Mouse (Mus musculus) v-Abl transformed pro-B cells (cell line): ENCODE results near the gene Phf21a.

Source experiments
- in situ Hi-C, 2 experiments: fragments of 400-800 bp; cut with MboI; formaldehyde crosslinking; loops; one replicate each; pipeline ENCODE4 v1.15.1; 2025; ENCODE audit not compliant: unreplicated experiment in 2 of 2

Gene Phf21a

DNA sequence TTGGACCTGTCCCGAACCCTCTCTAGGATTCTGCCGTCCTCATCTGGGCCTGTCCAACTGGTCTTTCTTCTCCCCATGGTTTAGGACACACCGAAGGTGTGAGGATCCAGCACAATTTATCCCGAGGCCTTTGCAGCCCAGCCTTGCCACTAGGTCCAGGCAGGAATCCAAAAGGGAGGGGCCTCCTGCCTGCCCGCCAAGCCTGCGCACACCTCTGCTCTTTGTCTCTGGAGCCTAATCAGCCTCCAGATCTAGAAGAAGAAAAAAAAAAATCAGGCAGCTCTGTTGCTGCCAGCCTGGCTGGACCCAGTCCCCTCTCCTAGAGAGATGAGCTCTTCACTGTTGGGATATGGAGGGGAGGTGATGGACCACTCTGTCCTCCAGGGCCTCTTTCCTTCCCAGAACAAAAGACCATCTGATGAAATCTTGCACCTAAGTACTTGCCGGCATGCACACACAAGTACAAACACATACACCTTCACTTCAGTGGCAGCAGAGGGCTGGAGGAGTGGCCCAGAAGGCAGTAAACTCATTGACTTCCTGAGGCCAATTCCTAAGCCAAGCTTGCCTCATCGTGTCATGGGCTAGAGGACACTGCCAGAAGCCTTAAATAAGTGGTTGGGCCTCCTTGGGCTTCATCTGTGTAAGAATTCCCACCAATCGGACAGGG lies 280.0 kb downstream of the Phf21a start:
- in situ Hi-C loops = loop anchor here in 1 of 2 experiments (10.0 kb wide), 1 partner anchor 112 kb away; no protein-coding TSS in a partner anchor

DNA sequence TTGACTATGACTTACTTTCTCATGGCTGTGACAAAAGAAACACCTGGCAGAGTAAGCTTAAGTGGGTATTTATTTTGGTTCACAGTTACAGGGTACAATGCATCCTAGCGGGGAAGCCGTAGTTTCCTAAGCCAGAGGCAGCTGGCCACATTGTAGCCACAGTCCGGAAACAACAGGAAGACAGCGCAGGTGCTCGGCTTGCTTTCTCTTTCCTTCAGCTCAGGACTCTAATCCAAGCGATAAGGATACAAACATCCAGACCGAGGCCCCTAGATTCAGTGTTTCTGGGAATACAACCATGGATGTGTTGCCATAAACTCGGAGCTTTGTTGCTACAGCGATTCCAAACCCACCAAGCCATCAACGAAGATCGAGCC lies 280.5 kb downstream of the Phf21a start:
- in situ Hi-C loops = loop anchor here in 1 of 2 experiments (10.0 kb wide), 1 partner anchor 111 kb away; no protein-coding TSS in a partner anchor

DNA sequence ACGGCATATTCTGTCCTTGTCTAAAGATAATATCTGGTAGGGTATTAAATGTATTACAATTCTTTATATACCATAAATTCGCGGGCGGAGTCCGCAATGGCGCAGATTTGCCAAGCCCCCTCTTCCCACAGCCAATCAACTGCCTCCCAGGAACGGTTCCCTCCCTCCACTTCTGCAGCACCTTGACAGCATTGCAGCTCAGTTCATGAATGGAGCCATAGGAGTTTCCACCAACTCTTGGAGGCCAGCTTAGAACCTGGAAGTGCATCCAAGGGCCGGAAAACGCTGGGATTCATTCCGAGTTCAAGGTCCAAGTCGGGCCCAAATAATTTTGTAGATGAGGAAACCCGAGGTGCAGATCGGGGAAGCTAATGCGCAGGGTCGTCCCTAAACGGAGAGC lies 281.6 kb downstream of the Phf21a start, which contains the start of the genes Pex16 and Large2:
Gene Pex16 (plus strand): TSS at position 163 of the 400 bp plus-strand sequence.
Gene Large2 (minus strand): TSS at position 356 of the 400 bp plus-strand sequence.
- in situ Hi-C loops = loop anchor here in 1 of 2 experiments (10.0 kb wide), 1 partner anchor 110 kb away; no protein-coding TSS in a partner anchor

DNA sequence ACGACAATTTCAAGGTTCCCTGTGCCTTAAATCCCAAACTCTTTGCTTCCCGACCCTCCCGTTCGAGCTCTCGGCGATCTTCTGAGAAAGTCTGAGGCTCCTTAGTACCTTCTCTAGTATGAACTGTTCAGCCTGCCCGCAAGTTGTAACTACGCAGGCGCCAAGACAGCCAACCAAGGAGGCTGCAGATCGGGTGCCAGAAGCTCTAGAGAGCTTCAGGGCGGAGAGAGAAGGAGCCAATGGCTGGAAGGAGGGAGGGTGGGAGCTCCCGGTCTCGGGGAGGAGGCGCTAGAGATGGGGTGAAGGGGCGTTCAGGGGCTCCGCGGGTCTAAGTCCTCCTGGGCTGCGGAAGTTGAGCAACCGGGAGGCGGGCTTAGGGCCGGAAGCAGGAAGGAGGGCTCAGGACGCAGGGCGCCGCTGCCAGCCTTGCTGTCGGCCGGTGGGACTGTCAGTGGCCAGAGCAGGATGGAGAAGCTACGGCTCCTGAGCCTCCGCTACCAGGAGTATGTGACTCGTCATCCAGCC lies 282.2 kb downstream of the Phf21a start:
- in situ Hi-C loops = loop anchor here in 1 of 2 experiments (10.0 kb wide), 1 partner anchor 110 kb away; no protein-coding TSS in a partner anchor

DNA sequence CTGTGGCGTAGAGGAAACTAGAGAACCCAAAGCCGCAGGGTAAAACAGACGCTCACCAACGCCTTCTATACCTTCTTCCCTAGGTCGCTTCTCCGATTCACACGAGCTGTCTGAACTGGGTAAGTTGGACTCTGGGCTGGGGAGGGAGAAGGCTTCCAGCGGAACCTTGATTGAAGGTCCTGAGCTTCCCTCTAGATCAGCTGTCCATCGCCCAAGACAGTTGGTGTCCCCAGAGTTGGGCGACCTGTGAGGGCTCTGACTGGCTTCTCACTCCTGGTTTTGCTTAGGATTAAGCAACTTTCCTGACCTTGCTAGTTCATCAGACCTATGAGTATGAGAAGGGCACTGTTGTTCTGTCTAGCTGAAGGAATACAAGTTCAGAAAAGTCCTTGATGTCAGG lies 282.9 kb downstream of the Phf21a start:
- in situ Hi-C loops = loop anchor here in 1 of 2 experiments (10.0 kb wide), 1 partner anchor 109 kb away; no protein-coding TSS in a partner anchor

DNA sequence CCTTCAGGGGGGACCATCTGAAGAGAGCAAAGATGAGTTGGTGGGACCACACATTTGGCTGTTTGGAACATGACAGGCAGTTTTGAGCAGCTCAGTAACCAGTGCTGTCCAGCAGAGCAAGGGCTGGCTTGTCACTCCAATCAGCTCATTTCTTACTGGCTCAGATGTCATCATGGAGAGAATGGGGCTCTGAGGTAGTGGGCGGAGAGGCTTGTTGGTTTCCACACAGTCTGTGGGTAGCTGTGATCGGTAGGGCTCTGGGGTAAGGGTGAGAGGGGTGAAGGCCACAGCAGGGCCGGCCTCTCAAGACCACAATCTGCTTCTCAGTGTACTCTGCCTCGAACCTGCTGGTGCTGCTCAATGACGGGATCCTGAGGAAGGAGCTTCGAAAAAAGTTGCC lies 283.4 kb downstream of the Phf21a start:
- in situ Hi-C loops = loop anchor here in 1 of 2 experiments (10.0 kb wide), 1 partner anchor 109 kb away; no protein-coding TSS in a partner anchor

DNA sequence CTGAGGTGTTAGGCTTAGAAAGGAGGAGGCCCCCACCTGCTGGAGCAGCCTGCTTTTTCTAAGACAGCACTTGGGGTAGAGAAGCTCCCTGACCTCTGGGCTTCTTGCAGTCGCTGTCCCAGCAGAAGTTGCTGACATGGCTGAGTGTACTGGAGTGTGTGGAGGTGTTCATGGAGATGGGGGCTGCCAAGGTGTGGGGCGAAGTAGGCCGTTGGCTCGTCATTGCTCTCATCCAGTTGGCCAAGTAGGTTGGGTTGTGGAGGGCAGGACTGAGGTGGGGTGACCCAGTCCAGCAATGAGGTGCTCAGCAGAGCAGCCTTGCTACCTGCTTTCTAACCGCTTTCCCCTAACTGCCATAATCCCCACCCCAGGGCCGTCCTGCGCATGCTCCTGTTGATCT lies 284.4 kb downstream of the Phf21a start:
- in situ Hi-C loops = loop anchor here in 1 of 2 experiments (10.0 kb wide), 1 partner anchor 107 kb away; no protein-coding TSS in a partner anchor

DNA sequence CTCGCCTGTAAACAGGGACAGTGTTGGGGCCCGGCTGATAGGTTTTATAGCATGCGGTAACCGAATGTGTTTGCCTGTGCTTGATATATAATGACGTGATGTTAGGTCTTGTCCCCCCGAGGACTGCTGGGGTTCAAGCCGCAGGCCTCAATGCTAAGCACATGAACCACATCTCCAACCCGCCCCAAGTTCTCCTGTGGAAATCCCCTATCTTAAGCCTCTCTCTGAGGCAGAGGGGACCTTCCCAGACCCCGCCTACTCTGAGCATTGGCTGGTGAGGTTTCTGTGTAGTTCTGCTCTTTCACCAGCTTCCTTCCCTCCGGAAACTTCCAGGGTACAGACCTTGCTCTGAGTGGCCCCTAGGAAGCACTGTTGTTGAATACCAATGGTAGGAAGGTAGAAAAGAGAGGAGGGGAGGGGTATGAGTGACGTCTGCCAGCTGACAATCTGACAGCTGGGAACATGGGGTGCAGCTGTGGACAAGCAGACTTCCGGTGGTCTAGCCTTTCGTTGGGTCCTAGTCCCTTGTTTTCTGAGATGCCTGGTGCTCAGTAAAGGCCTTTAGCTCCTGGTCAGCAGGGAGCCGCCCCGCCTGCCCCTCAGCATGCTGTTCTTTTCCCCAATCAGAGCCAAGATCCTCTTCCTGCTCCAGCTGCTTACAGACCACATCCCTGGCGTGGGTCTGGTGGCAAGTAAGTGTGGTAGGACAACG lies 287.0 kb downstream of the Phf21a start:
- in situ Hi-C loops = loop anchor here in 1 of 2 experiments (10.0 kb wide), 1 partner anchor 105 kb away; no protein-coding TSS in a partner anchor

DNA sequence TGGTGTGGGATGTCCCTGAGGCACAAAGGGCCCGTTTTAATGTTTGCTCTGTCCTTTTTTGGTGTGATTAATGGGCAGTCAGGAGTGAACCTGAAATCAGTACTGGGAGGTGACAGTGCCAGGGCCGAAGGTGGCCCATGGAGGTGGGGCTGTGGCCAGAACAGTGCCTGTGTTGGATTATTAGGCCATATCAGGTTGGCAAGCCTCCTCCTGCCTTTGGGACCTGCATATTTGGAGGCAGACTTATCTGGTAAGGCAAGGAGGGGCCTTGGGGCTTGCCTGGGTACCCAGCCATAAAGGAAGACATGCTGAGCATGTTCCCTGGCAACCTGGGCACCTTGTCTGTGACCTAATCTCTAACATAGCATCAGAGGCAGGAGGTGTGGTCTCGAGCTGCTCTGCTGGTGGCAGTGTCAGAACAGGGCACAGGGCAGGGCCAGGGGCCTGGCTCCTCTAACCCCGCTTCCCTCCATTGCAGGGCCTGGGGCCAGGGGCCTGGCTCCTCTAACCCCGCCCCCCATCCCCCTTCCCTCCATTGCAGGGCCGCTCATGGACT lies 287.7 kb downstream of the Phf21a start:
- in situ Hi-C loops = no loop called here

DNA sequence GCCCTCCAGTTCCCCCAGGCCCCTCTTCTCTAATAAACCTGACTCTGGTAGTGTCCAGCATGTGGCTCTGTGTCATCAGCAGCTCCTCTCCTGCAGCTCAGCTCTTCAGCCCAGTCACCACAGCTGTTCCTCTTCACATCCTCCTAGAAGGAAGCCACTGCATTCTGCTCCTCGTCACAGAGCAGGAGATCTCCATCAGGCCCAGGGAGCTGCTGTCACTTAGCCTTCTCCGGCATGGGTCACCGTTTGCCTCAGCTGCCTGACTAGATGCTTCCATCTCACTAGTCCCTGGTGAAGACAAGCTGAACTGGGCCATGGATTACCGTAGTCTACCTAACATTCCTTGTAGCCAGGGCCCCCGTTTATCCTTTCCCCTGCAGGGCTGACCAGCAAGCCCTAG lies 288.2 kb downstream of the Phf21a start:
- in situ Hi-C loops = no loop called here

DNA sequence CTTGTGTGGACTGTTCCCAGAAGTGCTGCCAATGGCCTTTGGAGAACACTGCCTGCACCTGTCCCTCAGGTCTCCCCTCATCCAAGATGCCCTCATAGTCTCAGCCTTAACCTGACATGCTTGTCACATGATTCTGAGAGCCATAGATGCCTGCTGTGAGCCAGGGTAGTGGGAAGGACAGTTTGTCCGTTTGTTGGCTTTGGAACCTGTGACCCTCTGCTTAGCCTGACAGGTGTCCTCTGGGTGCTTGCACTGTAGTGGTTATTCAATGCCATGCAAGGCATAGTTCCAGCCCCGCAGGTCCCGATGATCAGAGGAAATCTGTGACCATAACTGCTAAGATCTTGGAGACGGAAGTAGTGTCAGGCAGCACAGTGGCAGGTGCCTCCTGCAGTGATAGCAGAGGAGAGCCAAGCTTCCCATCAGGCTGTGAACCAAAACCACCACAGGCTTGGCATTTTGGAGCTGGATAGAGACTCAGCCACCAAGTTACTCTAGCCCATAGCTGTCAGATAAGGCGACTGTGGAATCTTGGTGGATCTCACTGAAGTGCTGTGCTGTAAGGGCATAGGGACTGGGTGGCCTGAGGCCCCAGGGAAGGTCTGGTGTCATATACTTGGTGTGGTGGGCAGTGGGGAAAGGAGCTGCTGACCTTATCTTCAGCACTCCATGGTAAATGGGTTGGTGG lies 289.1 kb downstream of the Phf21a start, which contains the start of gene 1700029I15Rik:
Gene 1700029I15Rik (plus strand): TSS at position 638 of the 688 bp plus-strand sequence.
- in situ Hi-C loops = no loop called here

DNA sequence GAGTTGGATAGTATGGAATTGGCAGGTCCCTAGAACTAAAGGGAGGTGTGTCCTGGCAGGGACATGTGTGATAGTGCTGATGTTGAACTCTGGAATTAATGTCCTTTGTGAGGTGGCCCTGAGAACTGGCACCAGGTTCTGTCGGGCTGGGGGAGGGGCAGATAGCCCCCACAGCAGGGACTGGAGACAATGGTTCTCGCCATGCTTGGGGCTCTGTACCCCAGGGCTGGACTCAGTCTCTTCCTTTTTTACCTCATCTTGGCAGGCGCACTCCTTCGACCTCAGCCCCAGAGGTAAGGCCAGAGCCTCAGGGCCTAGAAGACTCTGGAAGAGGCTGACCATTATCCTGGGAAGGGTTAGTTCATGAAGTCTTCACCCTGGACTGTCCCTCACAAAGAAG lies 289.8 kb downstream of the Phf21a start:
- in situ Hi-C loops = no loop called here

DNA sequence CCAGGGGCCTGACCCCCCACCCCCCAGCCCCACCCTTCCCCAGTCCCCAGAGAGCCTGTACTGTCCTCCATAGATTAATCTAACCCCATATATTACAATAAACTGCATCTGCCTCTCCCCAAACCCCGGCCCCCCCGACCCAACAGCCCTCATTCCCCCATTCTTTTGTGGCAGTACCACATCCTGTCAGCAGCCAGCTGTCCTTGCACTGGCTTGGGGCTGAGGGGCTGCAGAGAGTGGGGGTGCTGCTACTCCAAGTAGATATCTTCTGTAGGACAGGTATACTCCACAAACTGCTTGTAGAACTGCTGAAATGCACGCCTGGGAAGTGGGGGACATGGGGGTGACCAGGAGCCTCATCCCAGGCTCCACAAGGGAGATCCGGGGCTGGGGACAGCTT lies 291.2 kb downstream of the Phf21a start:
- in situ Hi-C loops = no loop called here

DNA sequence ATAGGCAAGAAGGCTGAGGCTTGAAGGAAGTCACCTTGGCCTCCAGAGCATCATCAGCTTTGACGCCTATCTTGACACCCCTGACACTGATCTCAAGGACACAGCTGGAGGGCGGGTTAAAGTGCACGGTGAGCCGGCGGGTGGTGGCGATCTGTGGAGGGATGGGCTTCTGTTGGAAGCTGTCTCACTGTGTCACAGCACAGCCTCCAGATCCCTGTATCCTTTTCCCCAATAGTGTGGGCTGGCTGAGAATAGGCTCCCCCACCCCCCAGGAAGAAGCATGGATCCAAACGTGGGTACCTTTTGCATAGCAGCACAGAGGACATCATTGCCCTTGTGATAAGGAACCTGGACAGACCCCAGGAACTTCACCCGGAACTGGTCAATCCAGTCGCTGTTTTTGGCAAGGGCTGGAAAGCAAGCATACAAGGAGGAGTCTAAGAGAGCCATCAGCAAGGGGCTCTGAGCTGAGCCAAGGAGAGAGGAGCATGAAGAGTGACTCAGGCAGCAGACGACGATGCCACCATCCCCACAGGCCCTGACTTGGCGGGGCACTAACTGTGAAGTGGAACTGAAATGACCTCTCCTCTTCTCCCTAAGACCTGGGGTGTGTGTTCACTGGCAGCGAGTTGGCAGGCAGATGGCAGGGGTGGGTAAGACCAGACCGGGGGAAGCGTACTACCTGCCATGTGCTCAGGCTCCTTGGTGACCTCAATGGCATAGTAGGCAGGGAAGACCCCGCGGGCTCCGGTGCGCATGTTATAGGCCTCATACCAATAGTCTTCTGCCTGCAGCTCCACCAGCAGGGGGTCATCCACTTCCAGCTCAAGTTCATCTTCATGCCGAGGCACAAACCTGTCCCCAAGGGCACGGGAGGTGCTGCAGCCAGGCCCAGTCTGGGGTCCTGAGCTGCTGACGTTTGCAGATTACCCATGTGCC lies 292.5 kb downstream of the Phf21a start:
- in situ Hi-C loops = no loop called here

DNA sequence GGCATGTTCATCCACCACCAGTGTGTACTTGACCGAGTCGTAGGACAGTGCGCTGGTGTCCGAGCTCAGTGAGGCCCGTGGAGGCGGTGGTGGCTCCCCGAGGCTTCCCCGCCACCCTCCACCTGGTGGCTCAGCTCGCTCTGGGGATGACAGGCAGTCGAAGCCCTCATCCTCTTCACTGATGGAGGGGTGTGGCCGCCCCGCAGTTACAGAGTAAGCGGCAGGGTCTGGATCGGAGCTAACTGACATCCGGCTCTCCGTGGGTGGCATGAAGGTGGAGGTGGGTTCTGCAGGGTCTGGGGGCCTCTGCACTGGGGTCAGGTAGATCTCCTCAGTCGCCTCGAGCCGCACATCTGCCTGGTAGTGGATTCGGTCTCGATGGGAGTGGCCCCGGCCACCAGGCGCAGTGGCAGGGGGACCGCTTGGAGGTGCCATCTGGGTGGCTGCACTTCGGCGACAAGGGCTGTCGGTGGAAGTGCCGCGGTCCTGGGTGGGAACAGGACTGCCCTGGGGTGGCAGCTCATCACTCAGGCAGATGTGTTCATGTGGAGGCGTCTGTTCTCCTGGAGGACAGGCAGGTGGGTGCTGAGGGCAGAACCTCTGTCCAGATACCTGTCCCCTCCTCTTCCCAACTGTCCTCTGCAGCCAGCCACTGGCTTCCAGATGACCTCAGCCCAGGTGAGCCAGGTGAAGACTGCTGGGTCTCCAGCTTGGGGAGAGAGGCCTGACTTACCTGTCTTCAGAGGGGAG lies 294.1 kb downstream of the Phf21a start:
- in situ Hi-C loops = no loop called here

DNA sequence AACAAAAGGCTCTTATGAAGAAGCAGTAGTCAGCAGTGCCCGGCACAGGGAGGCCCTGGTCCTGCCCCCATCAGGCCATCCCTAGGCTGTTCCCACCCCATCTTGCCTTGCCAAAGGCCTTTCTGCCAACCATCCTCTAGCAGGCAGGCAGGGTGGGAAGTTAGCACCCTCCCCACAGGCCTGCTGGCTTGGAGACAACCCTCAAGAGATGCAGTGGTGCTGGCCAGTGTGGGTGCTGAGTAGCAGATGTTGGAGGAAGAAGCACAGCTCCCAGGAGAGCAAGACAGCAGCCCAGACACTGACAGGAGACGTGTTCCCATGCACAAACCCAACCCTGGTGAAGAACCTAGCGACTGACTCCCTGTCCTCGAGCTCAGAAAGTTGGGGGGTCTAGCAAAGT lies 294.7 kb downstream of the Phf21a start:
- in situ Hi-C loops = no loop called here

DNA sequence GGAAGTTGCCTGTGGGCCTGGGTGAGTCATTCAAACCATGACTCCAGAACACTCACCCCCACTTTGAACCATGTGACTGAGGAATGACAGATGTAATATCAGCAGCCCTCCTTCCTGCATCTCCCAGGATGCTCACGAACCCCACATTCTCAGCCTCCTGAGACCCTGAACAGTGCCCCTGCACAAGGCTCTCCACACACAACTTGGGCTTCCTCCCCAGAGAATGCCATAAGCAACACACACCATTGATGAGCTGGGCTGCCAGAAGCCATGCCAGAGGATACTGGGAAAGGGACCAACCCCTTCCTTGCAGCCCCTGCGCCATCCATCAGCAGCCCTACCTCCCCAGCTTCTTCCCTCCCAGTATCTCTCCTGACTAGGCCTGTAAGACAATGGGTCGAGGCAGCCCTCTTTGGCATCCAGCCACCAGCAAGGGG lies 295.2 kb downstream of the Phf21a start:
- in situ Hi-C loops = no loop called here

DNA sequence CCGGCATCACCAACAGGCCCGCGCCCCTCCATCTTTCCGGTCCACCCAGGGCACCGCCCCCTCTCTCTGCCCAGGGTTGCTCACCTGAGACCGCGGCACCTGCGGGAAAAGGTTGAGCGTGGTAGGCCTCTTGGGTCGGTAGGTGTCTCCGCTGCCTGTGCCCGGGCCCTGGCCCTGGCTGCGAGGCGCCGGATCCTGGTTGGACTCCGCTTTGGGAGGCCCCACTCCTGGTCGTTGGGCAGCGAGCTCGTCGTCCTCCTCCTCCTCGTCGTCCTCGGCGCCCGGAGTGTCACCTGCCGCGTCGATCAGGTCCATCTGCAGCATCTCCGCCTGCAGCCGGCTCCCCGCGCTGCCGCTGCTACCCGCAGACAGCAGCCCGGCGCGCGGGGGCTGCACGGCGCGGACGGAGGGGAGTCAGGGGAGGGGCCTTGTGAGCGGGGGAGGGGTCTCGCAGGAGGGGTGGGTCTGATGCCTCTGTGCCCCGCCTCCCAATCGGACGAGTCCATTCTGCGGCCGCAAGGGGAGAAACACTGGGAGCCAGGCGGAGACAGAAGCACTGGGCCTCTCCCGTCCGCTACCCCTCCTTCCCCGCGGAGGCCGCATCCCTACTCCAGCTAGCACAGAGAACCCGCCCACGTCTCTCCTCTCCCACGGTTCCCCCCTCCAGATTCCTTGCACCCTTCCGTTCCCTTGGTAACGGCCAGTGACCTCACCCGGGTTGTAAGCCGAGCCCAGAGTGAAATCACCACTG lies 296.1 kb downstream of the Phf21a start:
- in situ Hi-C loops = no loop called here
